Mouse (Mus musculus) G1E-ER4 (cell line): ENCODE data around the gene Gnptab. TPM values are rescaled to one million over a fixed set of nuclear protein-coding genes. Genes with fewer than 3 reads are reported as not detected.

Source experiments
- GATA1 ChIP-seq: IDR thresholded peaks from one replicate; pipeline ENCODE4 v1.8.0; 2012; ENCODE audit warnings: low read length, inconsistent platforms
- polyA plus RNA-seq: library from polyadenylated mRNA; stranded (reverse); fragments of >175 nt; gene quantifications from 2 replicates; pipeline ENCODE4 v1.2.3, GENCODE M21; 2012

The Gnptab gene
- polyA plus RNA-seq, 1 experiment = 3.7 TPM

DNA sequence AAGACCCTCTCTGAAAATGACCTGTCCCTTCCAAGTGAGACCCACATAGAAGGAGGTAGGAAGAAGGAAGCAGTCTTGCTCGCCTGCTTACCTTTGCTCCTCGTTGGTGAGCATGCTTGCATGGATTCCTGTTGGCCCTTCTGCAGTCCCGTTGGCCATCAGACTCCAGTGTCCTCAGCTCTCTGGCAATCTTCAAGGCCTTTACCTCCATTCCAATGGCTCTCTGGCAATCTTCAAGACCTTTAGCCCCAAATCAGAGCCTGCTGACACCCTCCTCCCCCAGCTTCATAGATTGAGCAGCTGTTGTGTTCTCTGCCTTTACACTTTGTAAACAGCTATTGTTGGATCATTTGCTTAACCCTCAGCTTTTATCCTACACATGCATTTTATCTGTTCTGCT, 14.7 kb upstream of the Gnptab start:
- TF ChIP-seq GATA1 = no peak

DNA sequence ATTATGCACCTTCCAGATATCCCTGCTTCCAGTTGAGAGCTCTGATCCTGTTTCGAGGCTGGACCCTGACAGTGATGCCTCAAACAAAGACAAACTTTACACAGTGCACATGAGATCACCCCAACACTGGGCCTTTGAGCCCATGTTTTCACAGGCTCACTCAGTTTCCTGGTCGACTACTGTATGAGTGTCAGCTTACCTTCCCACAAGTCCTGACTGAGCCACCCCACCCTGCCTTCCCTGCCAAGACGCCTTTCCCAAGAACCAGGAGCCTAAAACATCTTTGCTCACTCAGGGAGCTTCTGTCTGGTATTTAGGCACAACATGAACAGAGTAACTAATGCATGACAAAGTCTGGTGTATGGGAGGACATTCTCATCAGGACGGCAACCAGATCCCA, 9.7 kb upstream of the Gnptab start:
- no peak for TF ChIP-seq GATA1

DNA sequence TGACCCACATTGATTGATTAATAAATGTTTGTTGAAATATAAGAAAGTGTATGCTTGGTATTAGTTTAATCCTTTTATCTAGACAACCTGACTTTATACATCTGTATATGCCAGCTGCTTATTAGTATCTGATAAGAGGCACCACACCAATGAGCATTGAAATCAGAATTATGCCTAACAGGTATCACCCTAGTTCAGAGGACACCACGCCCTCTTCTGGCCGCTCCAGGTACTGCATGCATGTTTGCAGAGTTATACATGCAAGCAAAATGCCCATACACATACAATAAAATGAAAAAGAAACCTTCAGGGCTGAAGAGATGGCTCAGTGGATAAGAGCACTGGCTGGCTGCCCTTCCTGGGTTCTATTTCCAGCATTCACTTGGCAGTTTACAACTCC, 7.1 kb upstream of the Gnptab start:
- no peak for TF ChIP-seq GATA1

DNA sequence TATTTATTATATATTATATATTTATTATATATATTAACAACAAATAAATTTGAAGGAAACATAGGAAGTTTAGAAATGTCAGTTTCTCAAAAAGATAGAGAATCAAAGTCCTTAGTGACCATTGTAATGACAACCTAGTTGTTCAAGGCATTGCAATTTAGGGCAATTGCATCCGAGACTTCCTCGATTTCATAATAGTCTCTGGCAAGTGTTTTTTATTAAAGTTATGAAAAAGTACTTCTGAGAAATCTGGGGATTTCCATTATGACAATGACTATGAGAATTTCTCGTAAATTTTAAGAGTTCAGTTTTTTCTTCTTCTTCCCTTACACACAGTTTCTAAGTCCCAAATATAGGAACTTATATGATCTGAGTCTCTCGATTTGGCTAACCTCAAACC, 6.5 kb upstream of the Gnptab start:
- no peak for TF ChIP-seq GATA1

DNA sequence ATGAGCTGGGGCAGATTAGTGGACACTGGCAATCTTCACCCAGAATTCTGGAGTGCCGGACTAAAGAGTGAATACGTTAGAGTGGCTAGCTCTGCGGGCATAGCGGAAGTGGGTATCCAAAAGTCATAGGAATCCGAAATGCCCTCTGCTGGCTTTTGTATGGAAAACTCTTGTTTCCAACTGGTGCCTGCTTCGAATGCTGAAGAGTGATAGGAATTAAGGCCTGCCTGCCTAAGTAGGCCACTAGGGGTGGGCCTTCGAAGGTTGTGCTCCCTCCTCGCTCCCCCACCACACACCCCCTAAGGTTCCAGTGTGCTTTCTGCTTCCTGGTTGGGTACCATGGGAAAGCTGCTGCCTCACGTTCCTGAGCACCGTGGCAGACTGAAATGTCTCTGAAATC, 3.9 kb upstream of the Gnptab start:
- TF ChIP-seq GATA1 = no peak

DNA sequence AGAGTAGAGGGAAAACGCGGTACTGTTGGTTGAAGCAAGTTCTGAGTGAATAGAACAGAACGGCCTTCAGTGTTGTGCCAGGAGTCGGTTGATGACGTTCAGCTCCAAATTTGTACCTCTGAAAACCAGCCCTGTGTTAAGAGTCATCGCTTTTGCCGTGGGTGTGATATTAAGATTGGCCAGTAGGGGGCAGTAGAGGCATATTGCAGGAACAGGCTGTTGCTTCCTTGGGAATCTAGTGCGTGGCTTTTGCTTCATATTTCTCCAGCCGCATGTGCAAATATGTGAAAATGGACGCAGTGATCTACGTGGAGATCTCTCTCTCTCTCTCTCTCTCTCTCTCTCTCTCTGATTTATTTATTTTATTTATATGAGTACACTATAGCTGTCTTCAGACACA, 2.2 kb upstream of the Gnptab start:
- no peak for TF ChIP-seq GATA1

DNA sequence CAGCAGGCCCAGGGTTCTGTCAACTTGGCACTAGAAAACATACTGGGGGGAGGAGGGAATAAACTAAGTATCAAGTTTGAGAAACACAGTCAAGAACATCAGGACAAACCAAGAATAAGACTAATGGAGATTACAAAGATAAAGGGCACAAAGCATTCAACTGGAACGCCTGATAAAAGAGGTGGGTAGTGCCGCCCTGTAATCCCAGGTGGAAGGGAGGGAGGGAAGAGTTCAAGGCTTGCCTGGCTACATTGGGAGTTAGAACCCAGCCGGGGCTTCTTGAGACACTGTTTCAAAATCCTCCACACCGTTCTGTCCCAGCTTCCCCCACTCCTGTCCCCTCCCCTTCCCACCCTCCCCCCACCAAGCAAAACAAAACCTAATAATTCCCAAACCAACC, 1.3 kb upstream of the Gnptab start:
- no peak for TF ChIP-seq GATA1

DNA sequence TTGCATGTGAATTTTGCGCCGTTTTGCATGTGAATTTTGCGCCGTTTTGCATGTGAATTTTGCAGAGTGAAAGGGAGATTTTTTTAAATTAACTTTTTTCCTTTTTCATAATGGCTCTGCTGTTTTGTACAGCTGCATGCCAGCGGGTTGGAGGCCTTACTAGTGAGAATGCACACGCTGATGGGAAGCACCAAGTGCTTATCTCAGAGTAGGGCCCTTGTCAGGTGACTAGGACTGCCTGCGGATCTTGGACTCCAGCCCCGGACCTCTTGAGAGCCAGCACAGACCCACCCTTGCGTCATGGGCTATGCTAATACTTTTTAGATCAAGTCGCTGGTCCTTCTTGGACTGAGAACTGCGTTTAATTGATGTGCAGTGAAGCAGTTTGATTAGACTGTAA, 1.1 kb downstream of the Gnptab start:
- TF ChIP-seq GATA1 = no peak

DNA sequence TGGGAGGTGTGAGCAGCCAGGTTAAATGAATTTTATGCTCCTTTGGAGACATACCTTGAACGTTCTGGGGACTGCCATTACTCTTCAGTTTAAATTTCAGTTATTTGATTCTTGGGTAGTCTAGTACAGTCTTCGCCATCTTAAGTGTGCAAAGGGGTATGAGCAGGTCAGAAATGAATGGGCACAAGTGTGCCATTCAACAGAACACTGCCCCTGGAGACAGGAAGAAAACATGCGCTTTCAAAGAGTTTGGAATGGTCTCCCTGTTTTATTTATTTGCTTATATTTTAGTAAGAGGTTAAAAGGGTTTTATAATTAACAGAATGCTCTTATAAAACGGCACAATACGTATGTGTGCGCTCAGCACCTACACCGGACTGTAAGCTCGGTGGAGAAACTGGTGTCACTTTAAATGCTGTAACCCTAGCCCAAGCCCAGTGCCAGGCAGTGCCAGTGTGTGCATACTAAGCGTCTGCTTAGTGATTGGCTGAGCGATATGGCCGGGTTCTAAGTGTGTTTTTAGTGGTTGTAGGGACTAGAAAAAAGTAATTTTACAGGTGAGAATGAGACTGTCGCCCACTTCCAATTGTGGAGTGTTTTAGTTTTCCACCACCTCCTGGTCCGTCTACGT, 1.6 kb downstream of the Gnptab start:
- no peak for TF ChIP-seq GATA1

DNA sequence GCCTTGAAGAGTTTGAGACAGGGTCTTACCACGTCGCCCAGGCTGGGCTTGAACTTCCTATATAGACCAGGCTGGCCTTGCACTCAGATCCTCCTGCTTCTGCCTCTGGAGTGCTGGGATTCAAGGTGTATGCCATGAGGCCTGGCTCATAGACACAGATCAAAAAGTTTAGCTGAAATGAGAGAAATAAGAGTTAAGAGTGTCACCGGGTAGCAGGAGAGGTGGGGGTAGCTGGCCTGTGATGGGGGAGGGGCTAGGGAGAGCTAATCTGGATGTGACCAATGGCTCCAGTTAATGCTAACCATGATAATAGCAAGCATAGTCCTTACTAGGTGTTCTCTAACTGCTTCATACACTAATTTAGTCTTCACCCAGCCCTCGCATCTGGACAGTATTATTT, 2.4 kb downstream of the Gnptab start:
- no peak for TF ChIP-seq GATA1

DNA sequence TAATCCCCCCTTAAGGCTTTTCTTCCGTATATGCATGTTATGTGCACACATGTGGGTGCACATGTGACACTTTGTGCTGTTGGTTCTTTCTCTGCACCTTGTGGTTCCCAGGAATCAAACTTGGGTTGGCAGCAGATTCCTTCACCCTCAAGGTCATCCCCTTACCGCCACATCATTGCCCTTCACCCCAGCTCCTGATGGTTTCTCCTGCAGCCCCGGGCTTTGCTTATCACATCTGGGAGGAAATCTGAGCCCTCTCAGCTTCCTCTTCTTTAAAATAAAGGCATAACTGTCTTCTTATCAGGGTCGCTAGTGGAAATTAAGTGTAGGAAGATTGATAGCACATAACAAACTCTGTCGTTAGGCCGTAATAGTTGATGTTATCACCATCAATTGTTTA, 3.1 kb downstream of the Gnptab start:
- TF ChIP-seq GATA1 = peak; percentile 7

DNA sequence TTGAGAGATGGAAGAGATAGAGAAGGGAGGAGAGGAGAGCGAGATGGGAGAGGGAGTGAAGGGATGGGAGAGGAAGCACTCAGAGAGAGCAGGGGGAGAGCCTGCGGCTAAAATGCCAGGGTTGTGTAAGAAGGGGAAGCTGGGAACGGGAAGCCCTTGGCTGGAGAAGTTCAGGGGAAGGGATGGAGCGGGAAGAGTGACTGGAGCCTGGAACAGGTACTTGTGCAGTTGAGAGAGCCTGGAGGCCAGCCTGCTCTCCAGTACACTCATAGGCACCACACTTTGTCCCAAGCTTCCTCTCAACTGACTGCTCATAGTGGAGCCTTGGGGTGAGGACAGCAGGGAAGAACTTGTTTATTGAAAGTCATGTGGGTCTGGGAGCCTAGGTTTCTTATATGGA, 4.5 kb downstream of the Gnptab start:
- no peak for TF ChIP-seq GATA1

DNA sequence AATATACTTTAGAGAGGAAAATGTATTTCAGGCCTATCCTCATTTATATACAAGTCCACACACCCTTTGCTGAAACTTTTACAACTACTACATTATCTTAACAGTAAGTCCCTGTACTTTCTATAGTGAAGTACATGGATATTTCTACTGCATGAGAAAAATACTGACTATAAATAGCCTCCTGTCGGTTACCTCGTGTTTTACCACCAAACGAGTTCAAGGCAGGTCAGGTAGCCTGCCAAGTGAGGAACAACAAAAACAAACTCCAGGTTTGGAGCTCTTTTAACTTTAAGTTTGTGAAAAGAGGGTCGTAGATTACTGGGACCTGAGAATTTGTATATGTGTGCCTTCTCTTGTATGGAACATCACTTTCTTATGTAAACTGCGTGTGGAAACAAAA, 5.1 kb downstream of the Gnptab start:
- no peak for TF ChIP-seq GATA1

DNA sequence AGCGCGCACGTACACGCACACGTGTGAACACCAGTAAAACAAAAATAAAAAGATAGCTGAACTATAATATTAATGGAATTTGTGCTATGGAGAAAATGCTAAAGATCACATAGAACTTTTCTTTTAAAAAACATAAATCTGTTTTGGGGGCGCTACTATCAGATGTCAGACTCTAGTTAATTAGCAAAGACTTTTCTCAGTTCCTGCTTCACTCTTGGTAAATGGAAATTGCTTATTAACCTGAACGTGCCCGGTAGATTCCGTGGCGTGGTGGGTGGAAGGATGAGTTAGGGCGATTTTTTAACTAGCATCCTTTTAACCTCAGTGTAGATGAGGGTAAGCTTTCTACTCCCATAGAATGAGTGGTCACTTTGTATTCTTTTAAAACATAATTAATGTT, 6.4 kb downstream of the Gnptab start:
- no peak for TF ChIP-seq GATA1

DNA sequence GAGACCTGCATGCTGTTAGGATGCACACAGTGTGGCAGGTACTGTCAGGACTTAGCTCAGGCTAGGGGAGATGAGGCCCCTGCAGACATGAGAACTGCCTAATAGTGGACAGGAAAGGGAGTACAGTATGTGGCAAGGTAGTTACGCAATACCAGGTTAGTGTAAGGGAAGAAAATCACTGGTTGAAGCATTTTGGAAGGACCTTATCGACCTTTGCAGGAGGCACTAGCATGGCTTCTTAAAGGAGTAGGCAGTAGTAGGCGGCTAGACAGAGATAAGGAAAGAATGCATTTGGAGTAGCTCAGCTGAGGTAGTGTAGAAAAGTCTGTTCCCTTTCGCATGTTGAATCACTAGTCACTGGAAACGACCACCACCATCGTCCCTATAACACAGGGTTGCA, 6.8 kb downstream of the Gnptab start:
- peak; percentile 65 for TF ChIP-seq GATA1

DNA sequence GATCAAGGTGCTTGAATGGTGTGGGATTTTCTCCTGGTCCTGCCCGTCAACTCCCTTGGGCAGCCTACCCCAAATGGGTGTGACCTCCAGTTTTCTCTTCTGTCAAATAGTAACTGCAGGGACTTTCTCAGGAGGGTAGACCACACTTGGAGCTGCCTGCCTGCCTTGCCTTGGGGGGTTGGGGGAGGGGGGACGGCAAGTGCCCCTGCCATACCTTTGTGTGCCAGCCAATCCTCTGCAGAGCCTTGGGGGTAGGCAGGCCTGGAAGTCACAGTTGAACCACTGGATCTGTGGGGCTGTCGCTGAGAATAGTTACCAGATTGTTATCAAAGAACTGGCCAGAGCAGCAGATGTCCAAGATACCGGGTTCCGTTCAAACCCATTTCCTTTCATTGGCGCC, 7.3 kb downstream of the Gnptab start:
- no peak for TF ChIP-seq GATA1

DNA sequence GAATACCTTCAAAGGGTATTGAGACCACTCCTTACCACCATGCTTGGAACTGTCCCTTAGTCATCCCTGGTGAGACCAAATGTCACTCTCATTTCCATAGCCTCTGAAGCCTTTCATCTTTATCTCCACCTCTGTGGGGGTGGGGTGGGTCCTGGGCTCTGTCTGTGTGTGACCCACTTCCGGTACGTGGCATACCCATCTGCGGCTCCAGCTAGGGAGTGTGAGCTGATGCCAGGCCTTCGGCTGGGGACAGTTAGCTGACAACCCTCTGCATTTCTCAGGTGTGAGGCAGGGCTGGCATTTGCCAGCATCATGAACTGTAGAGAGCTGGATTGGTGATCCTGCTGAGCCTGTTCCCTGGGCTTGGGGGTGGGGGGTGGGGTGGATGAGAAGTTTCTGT, 10.6 kb downstream of the Gnptab start:
- no peak for TF ChIP-seq GATA1
